Mouse (Mus musculus) kidney, postnatal 25 days (tissue): ENCODE results near the gene Ptpn6.

Source experiments
- DNase-seq, 2 experiments: peaks; one replicate each; pipeline ENCODE4 v3.0.0; 2021; ENCODE audit warnings: mixed read lengths in 2 of 2

Ptpn6 gene

GRCm38 (mm10) chr6:124724472-124724871 lies 14.0 kb downstream of the Ptpn6 start:
- DNase-seq: no peak

DNA sequence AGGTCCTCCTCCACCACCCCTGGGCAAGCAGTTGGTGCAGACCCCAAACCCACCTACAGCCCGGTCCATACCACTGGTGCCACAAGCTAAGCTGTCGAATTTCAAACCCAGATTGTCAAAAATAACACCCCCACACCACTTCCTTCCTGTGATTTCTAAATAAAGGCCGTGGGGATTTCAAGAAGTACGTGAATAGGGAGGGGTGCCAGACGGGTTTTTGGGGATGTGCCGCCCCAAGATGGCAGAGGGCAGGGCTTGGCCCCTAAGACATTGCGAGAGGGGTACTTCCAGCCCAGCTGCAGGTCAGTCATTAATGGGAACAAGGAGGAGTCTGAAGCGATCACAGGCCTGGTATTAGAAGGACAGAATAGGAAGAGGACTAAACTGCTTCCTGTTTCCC lies 15.0 kb downstream of the Ptpn6 start:
- no peak for DNase-seq

DNA sequence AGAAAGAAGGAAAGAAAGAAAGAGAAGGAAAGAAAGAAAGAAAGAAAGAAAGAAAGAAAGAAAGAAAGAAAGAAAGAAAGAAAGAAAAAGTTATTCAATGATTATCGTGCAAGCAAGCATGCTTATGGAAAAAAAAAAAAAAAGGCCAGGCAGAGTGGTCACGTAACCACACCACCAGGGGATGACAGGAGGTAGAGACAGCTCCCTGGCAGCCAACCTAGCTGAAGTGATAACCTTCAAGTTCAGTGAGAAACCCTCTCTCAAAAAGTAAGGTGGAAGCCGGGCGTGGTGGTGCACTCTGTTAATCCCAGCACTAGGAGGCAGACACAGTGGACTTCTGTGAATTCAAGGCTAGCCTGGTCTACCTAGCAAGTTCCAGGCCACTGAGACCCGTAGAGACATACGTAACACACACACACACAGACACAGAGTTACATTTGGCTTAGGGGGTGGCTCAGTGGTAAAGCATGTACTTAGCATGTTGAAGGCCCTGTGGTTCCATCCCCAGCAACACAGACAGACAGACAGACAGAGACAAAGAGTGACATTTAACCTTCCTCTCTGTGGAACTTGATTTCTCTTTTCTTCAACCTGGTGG lies 15.5 kb downstream of the Ptpn6 start:
- no peak for DNase-seq

GRCm38 (mm10) chr6:124720904-124721303 lies 17.6 kb downstream of the Ptpn6 start:
- DNase-seq: no peak

- no peak for DNase-seq
Measured at GRCm38 (mm10) chr6:124719354-124719978, 19.0 kb downstream of the Ptpn6 start.

- peak; percentile 62 to 91 for DNase-seq
Measured at GRCm38 (mm10) chr6:124718703-124719102, 19.8 kb downstream of the Ptpn6 start.

- DNase-seq: no peak
Measured at GRCm38 (mm10) chr6:124717968-124718367, 20.5 kb downstream of the Ptpn6 start.

- peak; percentile 67 to 70 for DNase-seq
Measured at GRCm38 (mm10) chr6:124716864-124717490, 21.5 kb downstream of the Ptpn6 start.

- DNase-seq: no peak
Measured at GRCm38 (mm10) chr6:124712918-124713317, 25.6 kb downstream of the Ptpn6 start.

GRCm38 (mm10) chr6:124711824-124712782 lies 26.4 kb downstream of the Ptpn6 start, which contains the start of the genes Emg1 and Phb2:
Emg1 (minus strand) TSS chr6:124712178.
Phb2 (plus strand) TSS chr6:124712336.
- peak; percentile 99 for DNase-seq

DNA sequence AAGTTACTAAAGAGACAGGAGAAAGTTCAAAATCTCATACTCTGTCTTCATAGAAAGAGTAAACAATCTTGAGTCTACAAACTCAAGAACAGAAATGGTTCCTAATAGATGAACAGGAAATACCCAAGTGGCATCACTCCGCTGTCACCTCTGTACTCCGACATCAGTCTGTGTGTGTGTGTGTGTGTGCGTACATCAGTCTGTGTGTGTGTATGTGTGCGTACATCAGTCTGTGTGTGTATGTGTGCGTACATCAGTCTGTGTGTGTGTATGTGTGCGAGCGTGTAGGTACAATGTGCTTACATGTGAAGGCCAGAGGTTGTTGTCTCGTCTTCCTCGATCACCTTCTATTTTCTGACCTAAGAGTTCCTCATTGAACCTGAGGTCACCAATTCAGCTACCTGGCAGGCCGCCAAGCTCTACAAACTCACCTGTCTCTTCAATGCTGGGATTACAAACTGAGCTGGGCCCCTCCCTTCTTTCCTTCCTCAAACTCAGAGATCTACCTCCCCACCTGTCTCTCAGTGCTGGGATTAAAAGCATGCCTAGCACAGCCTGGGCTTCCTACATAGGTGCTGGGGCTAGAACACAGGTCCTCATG lies 30.1 kb downstream of the Ptpn6 start:
- peak in 1 of 2 experiments; percentile 40 for DNase-seq

DNA sequence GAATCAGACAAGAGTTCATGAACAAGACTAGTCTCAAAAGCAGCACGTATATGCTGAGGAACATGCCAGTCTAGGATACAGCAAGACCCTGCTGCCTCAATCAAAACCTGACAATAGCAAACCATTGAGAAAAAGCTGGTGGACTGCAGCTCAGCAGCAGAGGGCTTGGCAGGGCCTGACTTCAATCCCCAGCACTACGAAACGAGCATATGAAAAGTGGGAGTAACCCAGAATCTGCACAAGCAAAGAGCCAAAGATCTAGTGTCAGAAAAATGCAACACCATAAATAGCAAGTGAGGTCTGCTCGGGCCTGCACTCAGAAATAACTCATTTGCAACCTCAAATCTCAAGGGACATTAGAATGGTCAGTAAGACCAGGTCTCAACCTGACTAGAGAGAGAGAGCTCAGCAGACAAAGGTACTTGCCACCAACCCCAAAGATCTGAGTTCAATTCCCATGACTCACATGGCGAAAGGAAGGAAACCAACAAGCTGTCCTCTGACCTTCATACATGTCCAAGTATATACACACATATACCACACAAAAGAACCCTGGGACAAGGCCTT lies 32.4 kb downstream of the Ptpn6 start:
- no peak for DNase-seq

DNA sequence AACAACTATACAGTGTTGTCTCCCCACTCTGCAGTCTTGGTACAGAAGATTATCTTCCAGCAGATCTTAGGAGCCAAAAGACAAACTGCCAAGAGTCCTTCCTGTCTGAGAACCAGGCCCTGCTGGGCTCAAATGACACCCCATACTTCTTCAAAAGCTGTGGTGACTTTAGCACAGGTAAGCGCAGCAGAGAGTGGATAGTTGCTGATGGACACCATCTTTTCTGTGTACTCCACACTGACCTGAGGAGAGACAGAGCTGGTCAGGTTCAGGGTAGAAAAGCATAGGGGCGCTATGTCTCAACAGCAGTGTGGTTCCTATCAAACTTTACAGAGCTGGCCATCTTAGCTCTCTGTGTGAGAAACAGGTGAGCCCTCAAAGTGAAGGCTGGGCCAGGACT lies 34.1 kb downstream of the Ptpn6 start:
- no peak for DNase-seq

DNA sequence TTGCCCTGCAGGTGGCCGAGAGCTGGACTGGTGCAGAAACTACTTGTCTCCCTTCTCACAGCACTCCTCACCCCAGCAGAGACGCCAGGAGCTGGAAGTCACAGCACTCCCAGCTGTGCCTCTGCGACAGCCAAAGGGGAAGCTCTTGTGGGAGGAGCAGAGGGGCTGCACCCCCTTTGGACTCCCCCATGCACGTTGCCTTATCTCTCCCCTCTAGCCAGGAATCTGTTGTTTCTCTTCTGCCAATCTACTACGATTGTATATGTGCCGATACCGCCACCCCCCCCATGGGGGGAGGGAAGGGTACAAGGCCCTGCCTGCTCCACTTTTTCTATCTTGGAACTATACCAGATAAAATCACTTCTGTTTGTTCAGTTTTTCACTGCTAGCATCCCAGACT lies 34.7 kb downstream of the Ptpn6 start:
- DNase-seq: peak in 1 of 2 experiments; percentile 37

- DNase-seq: peak; percentile 72 to 84
Measured at GRCm38 (mm10) chr6:124702784-124703103, 35.8 kb downstream of the Ptpn6 start.

DNA sequence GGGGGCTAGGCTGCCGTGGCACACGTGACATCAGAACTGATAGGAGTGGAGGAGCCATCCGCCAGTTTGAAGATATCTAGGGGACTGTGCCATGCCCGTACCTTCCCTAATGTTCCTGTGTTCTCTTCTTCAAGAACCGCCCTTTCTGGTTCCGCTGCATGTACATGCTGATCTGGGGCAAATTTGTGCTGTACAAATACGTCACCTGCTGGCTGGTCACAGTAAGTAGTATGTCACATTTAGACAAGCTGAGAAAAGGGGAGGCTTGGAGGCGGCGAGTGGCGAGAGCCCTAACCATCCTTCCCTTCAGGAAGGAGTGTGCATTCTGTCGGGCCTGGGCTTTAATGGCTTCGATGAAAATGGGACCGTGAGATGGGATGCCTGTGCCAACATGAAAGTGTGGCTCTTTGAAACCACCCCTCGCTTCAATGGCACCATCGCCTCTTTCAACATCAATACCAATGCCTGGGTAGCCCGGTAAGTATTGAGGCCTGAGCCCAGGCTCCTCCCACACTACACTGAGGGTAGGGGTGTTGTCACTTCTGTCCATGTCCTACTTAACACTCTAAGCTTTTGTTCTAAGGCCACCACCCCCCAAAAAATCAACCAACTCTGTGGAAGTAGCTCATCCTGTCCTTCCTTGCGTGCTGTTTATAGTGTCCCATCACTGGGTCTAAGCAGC lies 36.3 kb downstream of the Ptpn6 start:
- DNase-seq: no peak

DNA sequence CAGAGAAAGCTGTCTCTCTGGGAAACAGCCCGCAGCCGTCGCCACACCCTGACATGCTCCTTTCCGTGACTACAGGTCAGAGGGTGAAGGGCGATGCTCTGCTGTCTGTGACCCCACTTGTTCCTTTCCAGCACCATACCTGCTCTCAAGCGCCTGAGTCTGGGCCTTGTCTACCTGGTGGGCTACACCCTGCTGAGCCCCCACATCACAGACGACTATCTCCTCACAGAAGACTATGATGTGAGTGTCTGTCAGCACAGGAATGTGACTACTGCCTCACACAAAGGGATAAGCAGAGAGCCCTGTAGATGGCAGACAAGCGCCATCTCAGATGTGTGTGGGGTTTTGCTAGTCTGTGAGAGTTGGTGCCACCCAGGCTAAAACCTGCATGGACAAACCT lies 37.2 kb downstream of the Ptpn6 start:
- DNase-seq: peak in 1 of 2 experiments; percentile 41

GRCm38 (mm10) chr6:124699962-124700610 lies 38.4 kb downstream of the Ptpn6 start:
- DNase-seq: peak; percentile 62 to 85

DNA sequence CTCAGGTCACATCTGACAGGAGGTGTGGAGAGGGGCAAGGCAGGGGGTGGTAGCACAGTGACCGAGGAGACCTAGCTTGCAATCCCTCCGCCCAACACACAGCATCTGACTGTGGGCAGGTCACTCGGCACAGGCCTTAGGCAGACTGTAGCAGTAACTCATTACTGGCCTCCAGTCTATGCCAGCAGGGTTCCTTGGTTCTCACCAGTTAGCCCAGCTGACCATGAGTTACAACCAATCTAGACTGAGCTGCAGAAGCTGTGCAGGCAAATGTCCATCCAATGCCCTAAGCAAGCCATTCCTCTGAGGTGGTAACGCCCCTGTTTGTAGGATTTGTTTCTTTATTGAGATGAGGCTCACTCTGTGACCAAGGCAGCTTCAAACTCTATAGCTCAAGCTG lies 39.1 kb downstream of the Ptpn6 start:
- DNase-seq: peak in 1 of 2 experiments; percentile 47

- DNase-seq: no peak
Measured at GRCm38 (mm10) chr6:124698751-124699150, 39.8 kb downstream of the Ptpn6 start.
